Mouse (Mus musculus) MEL (cell line): ENCODE measurements around the gene Lhb. TPM values are rescaled to one million over a fixed set of nuclear protein-coding genes. Genes with fewer than 3 reads are reported as not detected.
A peak's percentile ranks its signal among the peaks of the same experiment; 100 is the strongest.

Source experiments
- DNase-seq: peaks from one replicate; pipeline ENCODE4 v3.0.0; 2011; ENCODE audit warnings: low read depth, low spot score
- H3K27ac ChIP-seq: 2 replicates; pipeline ENCODE4 v1.5.1; 2012; ENCODE audit warnings: low read depth, mild to moderate bottlenecking, control low read depth, low read length, moderate library complexity; ENCODE audit not compliant: control insufficient read depth
- H3K27me3 ChIP-seq, 2 experiments: fragments of 150-350 bp in 1 of 2; sonication (generic) in 1 of 2; 2 replicates each; pipeline ENCODE4 v1.6.1; 2012; ENCODE audit warnings: low read length in 2 of 2, mild to moderate bottlenecking in 2 of 2, improper control_type of control experiment in 1 of 2, moderate library complexity in 1 of 2; ENCODE audit not compliant: insufficient read depth in 2 of 2, control insufficient read depth in 1 of 2
- H3K36me3 ChIP-seq, 2 experiments: 2 replicates each; pipeline ENCODE4 v1.6.1; 2012 to 2014; ENCODE audit warnings: low read length in 2 of 2, improper control_type of control experiment in 1 of 2, inconsistent platforms in 1 of 2, mild to moderate bottlenecking in 1 of 2; ENCODE audit not compliant: insufficient read depth in 2 of 2, control insufficient read depth in 1 of 2
- H3K4me1 ChIP-seq, 2 experiments: fragments of 150-350 bp in 1 of 2; sonication (generic) in 1 of 2; 2 replicates each; pipeline ENCODE4 v1.6.1; 2012; ENCODE audit warnings: low read length in 2 of 2, improper control_type of control experiment in 1 of 2, mild to moderate bottlenecking in 1 of 2; ENCODE audit not compliant: insufficient read depth in 2 of 2, control insufficient read depth in 1 of 2
- H3K4me3 ChIP-seq, 2 experiments: fragments of 150-350 bp in 1 of 2; sonication (generic) in 1 of 2; 2 replicates each; pipeline ENCODE4 v1.5.1; 2012; ENCODE audit warnings: low read depth in 2 of 2, low read length in 2 of 2, mild to moderate bottlenecking in 2 of 2, moderate library complexity in 2 of 2, control low read depth in 1 of 2, improper control_type of control experiment in 1 of 2; ENCODE audit not compliant: control insufficient read depth in 1 of 2, insufficient read depth in 1 of 2
- H3K79me2 ChIP-seq: 2 replicates; pipeline ENCODE4 v1.6.1; 2012; ENCODE audit warnings: mild to moderate bottlenecking, low read length, moderate library complexity; ENCODE audit not compliant: control insufficient read depth, poor library complexity, insufficient read depth
- H3K9ac ChIP-seq: 2 replicates; pipeline ENCODE4 v1.6.1; 2012; ENCODE audit warnings: low read depth, mild to moderate bottlenecking, control low read depth, low read length, moderate library complexity; ENCODE audit not compliant: control insufficient read depth, poor library complexity, severe bottlenecking
- H3K9me3 ChIP-seq: fragments of 150-350 bp; sonication (generic); replicated peaks from 2 replicates; pipeline ENCODE4 v1.6.1; 2012; ENCODE audit warnings: mild to moderate bottlenecking, low read length, improper control_type of control experiment, moderate library complexity; ENCODE audit not compliant: insufficient read depth
- CTCF ChIP-seq, 3 experiments: IDR thresholded peaks in 2 of 3; conservative IDR thresholded peaks in 1 of 3; 2 replicates each; pipeline ENCODE4 v1.5.1; 2011 to 2012; ENCODE audit warnings: low read length in 3 of 3, low read depth in 2 of 3, mild to moderate bottlenecking in 2 of 3, improper control_type of control experiment in 1 of 3, inconsistent platforms in 1 of 3, mixed read lengths in 1 of 3, moderate library complexity in 1 of 3; ENCODE audit not compliant: control insufficient read depth in 1 of 3, insufficient read depth in 1 of 3, poor library complexity in 1 of 3, severe bottlenecking in 1 of 3
- E2F4 ChIP-seq: IDR thresholded peaks from 2 replicates; pipeline ENCODE4 v1.6.1; 2011; ENCODE audit warnings: low read depth, low read length, improper control_type of control experiment, borderline replicate concordance
- GABPA ChIP-seq: IDR thresholded peaks from 2 replicates; pipeline ENCODE4 v1.6.1; 2012; ENCODE audit warnings: low read depth, mild to moderate bottlenecking, inconsistent platforms, low read length, improper control_type of control experiment, moderate library complexity
- KAT2A ChIP-seq: conservative IDR thresholded peaks from 2 replicates; pipeline ENCODE4 v1.6.1; 2012; ENCODE audit warnings: low read depth, low read length, improper control_type of control experiment, inconsistent platforms
- MAX ChIP-seq: IDR thresholded peaks from 2 replicates; pipeline ENCODE4 v1.6.1; 2011; ENCODE audit warnings: low read length, improper control_type of control experiment
- MAZ ChIP-seq: IDR thresholded peaks from 2 replicates; pipeline ENCODE4 v1.6.1; 2012; ENCODE audit warnings: low read depth, mild to moderate bottlenecking, inconsistent platforms, low read length, improper control_type of control experiment
- MEF2A ChIP-seq: IDR thresholded peaks from 2 replicates; pipeline ENCODE4 v1.6.1; 2014; ENCODE audit warnings: low read depth, mild to moderate bottlenecking, inconsistent platforms, low read length, improper control_type of control experiment; ENCODE audit not compliant: poor library complexity, insufficient replicate concordance, severe bottlenecking; ENCODE audit errors: extremely low read depth
- MXI1 ChIP-seq: IDR thresholded peaks from 2 replicates; pipeline ENCODE4 v1.6.1; 2011; ENCODE audit warnings: mild to moderate bottlenecking, low read depth, low read length, improper control_type of control experiment
- MYB ChIP-seq: IDR thresholded peaks from 2 replicates; pipeline ENCODE4 v1.6.1; 2011; ENCODE audit warnings: mild to moderate bottlenecking, low read depth, low read length, improper control_type of control experiment
- MYC ChIP-seq: IDR thresholded peaks from 2 replicates; pipeline ENCODE4 v1.6.1; 2011; ENCODE audit warnings: low read depth, mild to moderate bottlenecking, low read length, improper control_type of control experiment, moderate library complexity
- NELFE ChIP-seq: IDR thresholded peaks from 2 replicates; pipeline ENCODE4 v1.6.1; 2011; ENCODE audit warnings: low read depth, low read length, improper control_type of control experiment
- NRF1 ChIP-seq: IDR thresholded peaks from 2 replicates; pipeline ENCODE4 v1.6.1; 2014; ENCODE audit warnings: low read depth, mild to moderate bottlenecking, inconsistent platforms, low read length, improper control_type of control experiment, moderate library complexity; ENCODE audit not compliant: poor library complexity, insufficient read depth, severe bottlenecking
- POLR2A ChIP-seq, 2 experiments: IDR thresholded peaks; 2 replicates each; pipeline ENCODE4 v1.6.1; 2011 to 2012; ENCODE audit warnings: low read length in 2 of 2, mild to moderate bottlenecking in 2 of 2, control low read depth in 1 of 2, improper control_type of control experiment in 1 of 2, low read depth in 1 of 2, moderate library complexity in 1 of 2; ENCODE audit not compliant: control insufficient read depth in 1 of 2, insufficient read depth in 1 of 2, poor library complexity in 1 of 2
- RCOR1 ChIP-seq: IDR thresholded peaks from 2 replicates; pipeline ENCODE4 v1.6.1; 2012; ENCODE audit warnings: low read depth, mild to moderate bottlenecking, inconsistent platforms, low read length, improper control_type of control experiment
- SIN3A ChIP-seq: IDR thresholded peaks from 2 replicates; pipeline ENCODE4 v1.6.1; 2012; ENCODE audit warnings: low read length, improper control_type of control experiment, inconsistent platforms
- TBP ChIP-seq: IDR thresholded peaks from 2 replicates; pipeline ENCODE4 v1.8.0; 2011; ENCODE audit warnings: low read depth, low read length, improper control_type of control experiment
- USF1 ChIP-seq: IDR thresholded peaks from 2 replicates; pipeline ENCODE4 v1.6.1; 2014; ENCODE audit warnings: low read depth, mild to moderate bottlenecking, inconsistent platforms, low read length, improper control_type of control experiment, moderate library complexity
- USF2 ChIP-seq, 2 experiments: IDR thresholded peaks; 2 replicates each; pipeline ENCODE4 v1.6.1; 2011 to 2012; ENCODE audit warnings: improper control_type of control experiment in 2 of 2, low read length in 2 of 2, borderline replicate concordance in 1 of 2, inconsistent platforms in 1 of 2, low read depth in 1 of 2, mild to moderate bottlenecking in 1 of 2; ENCODE audit not compliant: insufficient read depth in 1 of 2
- ZKSCAN1 ChIP-seq: IDR thresholded peaks from 2 replicates; pipeline ENCODE4 v1.6.1; 2012; ENCODE audit warnings: low read depth, mild to moderate bottlenecking, inconsistent platforms, low read length, improper control_type of control experiment, moderate library complexity
- ZMIZ1 ChIP-seq: IDR thresholded peaks from 2 replicates; pipeline ENCODE4 v1.6.1; 2012; ENCODE audit warnings: low read depth, mild to moderate bottlenecking, inconsistent platforms, low read length, improper control_type of control experiment, moderate library complexity
- ZNF384 ChIP-seq: IDR thresholded peaks from 2 replicates; pipeline ENCODE4 v1.6.1; 2012; ENCODE audit warnings: low read depth, mild to moderate bottlenecking, inconsistent platforms, low read length, improper control_type of control experiment
- polyA plus RNA-seq, 2 experiments: library from polyadenylated mRNA; stranded (reverse) in 1 of 2; unstranded in 1 of 2; fragments of >175 nt in 1 of 2; fragments of >200 nt in 1 of 2; gene quantifications; 2 replicates each; pipeline versions ENCODE4 v1.2.1 to v1.2.4; 2012; ENCODE audit warnings: low replicate concordance in 2 of 2, low read depth in 1 of 2; ENCODE audit not compliant: insufficient read length in 2 of 2, insufficient read depth in 1 of 2, missing spikeins in 1 of 2
- total RNA-seq: library from RNA; depleted of rRNA; stranded (reverse); fragments of 300-350 nt; gene quantifications from 2 replicates; pipeline ENCODE4 v1.2.3, GENCODE M21; 2012

Gene Lhb
- total and polyA plus RNA-seq, 3 experiments = 0.19 to 0.28 TPM; not detected in 1

- TF ChIP-seq RCOR1 (peak; percentile 30; the same call in 1 of the 2 replicates), E2F4 (no peak), SIN3A (peak; percentile 61), ZKSCAN1 (no peak), ZNF384 (0 out of 2 replicates have a peak, but pooled peaks have one; percentile 39), GABPA (no peak), NELFE (peak; percentile 18; the same call in 1 of the 2 replicates), KAT2A (no peak), MYB (no peak), MXI1 (0 out of 2 replicates have a peak, but pooled peaks have one; percentile 41), NRF1 (no peak)
Observed at GRCm38 (mm10) chr7:45374620-45375019, 46.0 kb upstream of the Lhb start (continued).

GRCm38 (mm10) chr7:45376057-45376456 lies 44.6 kb upstream of the Lhb start:
- DNase-seq = no peak
- Histone ChIP-seq H3K27me3 (no peaks in the 10 kb centered on the region), H3K4me3 (no peak overlapping the region), H3K27ac (no peak overlapping the region), H3K79me2 (no peaks in the 10 kb centered on the region; the same call in 1 of the 2 replicates), H3K36me3 (peaks cover 30 to 34% of the 10 kb centered on the region in 2 experiments), H3K4me1 (peaks cover 3 to 6% of the 10 kb centered on the region in 2 experiments; a peak in 3 of 4 replicates), H3K9me3 (no peaks in the 10 kb centered on the region), H3K9ac (no peak overlapping the region)
- TF ChIP-seq MXI1 (no peak), ZMIZ1 (0 out of 2 replicates have a peak, but pooled peaks have one; percentile 33), MAZ (no peak)

GRCm38 (mm10) chr7:45386077-45386476 lies 34.5 kb upstream of the Lhb start:
- no peak overlapping the region for H3K27ac ChIP-seq
- no peaks in the 10 kb centered on the region for H3K9me3 ChIP-seq
- TF ChIP-seq USF1 = peak; percentile 44; the same call in 1 of the 2 replicates
- TF ChIP-seq MYC = 0 out of 2 replicates have a peak, but pooled peaks have one; percentile 18
- TF ChIP-seq CTCF (IDR thresholded peaks at IDR 0.05 in 2 of 3, conservative IDR thresholded peaks at IDR 0.05 in 1 of 3; ENCODE audit: control insufficient read depth in 1 of 3, insufficient read depth in 1 of 3, low read depth in 2 of 3, low read length in 3 of 3, poor library complexity in 1 of 3, severe bottlenecking in 1 of 3) = peak; percentile 32 to 49 (median 49); a peak in 4 of 6 replicates
- TF ChIP-seq POLR2A (IDR thresholded peaks at IDR 0.05; ENCODE audit: control insufficient read depth in 1 of 2, insufficient read depth in 1 of 2, low read depth in 1 of 2, low read length in 2 of 2, poor library complexity in 1 of 2) = 0 out of 4 replicates have a peak, but pooled peaks of 1 of the 2 experiments have one; percentile 32
- no peak for TF ChIP-seq MEF2A
- no peak for TF ChIP-seq TBP
- TF ChIP-seq USF2 (IDR thresholded peaks at IDR 0.05; ENCODE audit: borderline replicate concordance in 1 of 2, insufficient read depth in 1 of 2, low read depth in 1 of 2, low read length in 2 of 2) = no peak
- peak; percentile 35; the same call in 1 of the 2 replicates for TF ChIP-seq MAX
- peaks cover 25 to 66% of the 10 kb centered on the region in 2 experiments for H3K36me3 ChIP-seq
- no peak overlapping the region for H3K4me3 ChIP-seq
- H3K4me1 ChIP-seq = no peaks in the 10 kb centered on the region
- H3K79me2 ChIP-seq = peaks cover 12% of the 10 kb centered on the region
- no peaks in the 10 kb centered on the region for H3K27me3 ChIP-seq
- no peak overlapping the region for H3K9ac ChIP-seq
- peak; percentile 57 for DNase-seq
